Mouse (Mus musculus) CH12.LX (cell line): ENCODE results near the gene Plekha6.

Experiments used
- CTCF ChIP-seq, 2 experiments: IDR thresholded peaks in 1 of 2; conservative IDR thresholded peaks in 1 of 2; 2 replicates each; pipeline ENCODE4 v1.5.1; 2011 to 2012; ENCODE audit warnings: low read depth in 2 of 2, low read length in 2 of 2, improper control_type of control experiment in 1 of 2, inconsistent platforms in 1 of 2, mild to moderate bottlenecking in 1 of 2, moderate library complexity in 1 of 2
- ELF1 ChIP-seq: IDR thresholded peaks from 2 replicates; pipeline ENCODE4 v1.6.1; 2014; ENCODE audit warnings: low read depth, mild to moderate bottlenecking, inconsistent platforms, low read length, improper control_type of control experiment
- NELFE ChIP-seq: IDR thresholded peaks from 2 replicates; pipeline ENCODE4 v1.6.1; 2011; ENCODE audit warnings: low read depth, low read length, improper control_type of control experiment
- POLR2A ChIP-seq: IDR thresholded peaks from 2 replicates; pipeline ENCODE4 v1.6.1; 2011; ENCODE audit warnings: low read depth, mild to moderate bottlenecking, improper control_type of control experiment, low read length

DNA sequence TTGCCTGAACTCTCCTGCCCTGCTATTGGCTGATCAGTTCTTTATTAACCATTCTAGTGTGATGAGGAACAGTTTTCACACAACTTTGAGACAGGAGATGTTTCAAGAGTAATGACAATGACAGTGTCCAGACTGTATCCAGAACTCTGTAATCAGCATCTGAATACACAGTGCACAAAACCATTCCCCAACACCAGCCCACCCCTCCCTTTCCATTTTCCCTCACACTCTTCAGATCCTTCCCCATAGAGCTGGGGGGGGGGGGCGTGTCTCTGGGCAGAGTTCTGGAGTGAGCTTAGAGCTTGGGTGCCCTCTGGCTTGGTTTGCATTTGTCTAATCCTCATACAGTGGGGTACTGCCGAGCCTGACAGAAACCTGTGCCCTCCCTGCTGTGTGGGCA lies 39.7 kb downstream of the Plekha6 start:
- TF ChIP-seq CTCF (conservative IDR thresholded peaks at IDR 0.05 in 1 of 2, IDR thresholded peaks at IDR 0.05 in 1 of 2; ENCODE audit: low read depth in 2 of 2, low read length in 2 of 2) = no peak
- TF ChIP-seq NELFE = no peak
- no peak for TF ChIP-seq POLR2A
- no peak for TF ChIP-seq ELF1
